Mouse (Mus musculus): Measurements from ENCODE around the gene Rfx3. TPM values are rescaled to one million over a fixed set of nuclear protein-coding genes. Genes with fewer than 3 reads are reported as not detected.

Gene Rfx3
- 12.1 and 13.3 TPM in 2 replicates for polyA plus RNA-seq (2015; fragmentation: Nextera tagmentation; extraction: Ambion mirVana)

DNA sequence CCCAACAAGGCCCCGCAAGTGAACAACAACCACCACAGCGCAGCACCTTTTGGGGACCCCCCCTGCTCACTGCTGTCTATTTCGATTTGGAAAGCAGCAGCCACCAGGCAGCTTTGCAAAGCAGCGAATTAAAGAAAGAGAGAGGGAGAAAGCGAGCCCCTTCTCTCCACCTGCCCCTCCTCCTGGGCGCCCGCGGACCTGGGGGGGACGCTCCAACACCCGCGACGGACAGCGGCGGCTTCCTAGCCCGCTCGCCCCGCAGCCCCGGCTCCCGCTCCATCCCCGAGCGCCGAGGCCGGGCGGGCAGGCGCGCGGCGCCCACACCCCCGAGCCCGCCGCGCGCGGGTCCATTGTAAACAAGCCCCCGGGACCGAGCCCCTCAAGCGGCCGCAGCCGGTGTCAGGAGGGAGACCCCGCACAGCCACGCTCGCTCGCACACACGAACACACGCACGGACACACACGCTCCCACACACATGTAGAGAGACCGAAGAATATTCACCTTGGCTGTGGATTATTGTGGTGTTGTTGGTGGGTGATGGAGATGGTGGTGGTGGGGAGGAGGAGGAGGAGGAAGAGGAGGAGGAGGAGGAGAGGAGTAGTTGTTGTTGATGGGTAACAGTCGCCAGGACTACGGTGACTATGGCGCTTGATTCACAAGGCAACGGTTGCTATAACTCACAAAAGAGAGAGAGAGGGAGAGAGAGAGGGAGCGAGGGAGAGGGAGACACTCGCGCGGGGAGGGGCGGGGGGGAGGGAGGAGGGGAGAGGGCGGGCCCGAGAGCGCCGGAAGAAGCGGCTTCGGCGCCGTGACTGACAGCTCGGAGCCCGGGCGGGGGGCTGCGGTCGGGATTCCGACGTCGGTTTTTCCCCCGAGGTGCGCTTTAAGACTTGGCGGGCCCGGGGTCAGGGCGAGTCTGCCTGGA is at the start of gene Rfx3:
Gene Rfx3, minus strand, starts transcription at position 696 of the 925 bp plus-strand sequence.
- 0% methylated on average over 73 of the region's 78 CpGs for WGBS
- peak; percentile 87 for ATAC-seq (ENCODE audit: low FRiP score, low read depth)
- no peaks in the 10 kb centered on the region for H3K9me3 ChIP-seq
- H3K27ac ChIP-seq = peak within 1 kb of the TSS; percentile 100
- H3K36me3 ChIP-seq = no peaks in the 10 kb centered on the region
- no peaks in the 10 kb centered on the region for H3K27me3 ChIP-seq
- H3K4me2 ChIP-seq (replicated peaks) = peak within 1 kb of the TSS; percentile 74
- peaks cover 4% of the 10 kb centered on the region for H3K4me1 ChIP-seq
- H3K4me3 ChIP-seq = peak within 1 kb of the TSS; percentile 97
- peak within 1 kb of the TSS; percentile 96 for H3K9ac ChIP-seq

GRCm38 (mm10) chr19:28052058-28052457 is 41.1 kb upstream of the Rfx3 start:
- no peak overlapping the region for H3K27ac ChIP-seq
- no peak for ATAC-seq (ENCODE audit: low FRiP score, low read depth)
- no peak overlapping the region for H3K9ac ChIP-seq
- H3K9me3 ChIP-seq = no peaks in the 10 kb centered on the region
- 80% methylated on average over 1 of the region's 1 CpGs for WGBS
- no peaks in the 10 kb centered on the region for H3K36me3 ChIP-seq
- H3K4me3 ChIP-seq = no peak overlapping the region
- H3K4me1 ChIP-seq = no peaks in the 10 kb centered on the region
- no peak overlapping the region for H3K4me2 ChIP-seq (replicated peaks)
- no peaks in the 10 kb centered on the region for H3K27me3 ChIP-seq

- H3K27me3 ChIP-seq = no peaks in the 10 kb centered on the region
- no peak overlapping the region for H3K27ac ChIP-seq
- WGBS = 88% methylated on average over 5 of the region's 5 CpGs
- H3K4me1 ChIP-seq = no peaks in the 10 kb centered on the region
- H3K9ac ChIP-seq = no peak overlapping the region
- H3K36me3 ChIP-seq = no peaks in the 10 kb centered on the region
- no peak for ATAC-seq (ENCODE audit: low FRiP score, low read depth)
- no peak overlapping the region for H3K4me2 ChIP-seq (replicated peaks)
- H3K9me3 ChIP-seq = no peaks in the 10 kb centered on the region
- H3K4me3 ChIP-seq = no peak overlapping the region
Observed at GRCm38 (mm10) chr19:28051571-28051970, 40.6 kb upstream of the Rfx3 start.

GRCm38 (mm10) chr19:28049280-28049679 is 38.3 kb upstream of the Rfx3 start:
- whole genome bisulfite sequencing = 88% methylated on average over 4 of the region's 4 CpGs
- H3K36me3 ChIP-seq = no peaks in the 10 kb centered on the region
- no peak overlapping the region for H3K4me3 ChIP-seq
- H3K4me2 ChIP-seq (replicated peaks) = no peak overlapping the region
- H3K9me3 ChIP-seq = no peaks in the 10 kb centered on the region
- no peak overlapping the region for H3K27ac ChIP-seq
- H3K27me3 ChIP-seq = no peaks in the 10 kb centered on the region
- ATAC-seq (ENCODE audit: low FRiP score, low read depth) = no peak
- no peak overlapping the region for H3K9ac ChIP-seq
- no peaks in the 10 kb centered on the region for H3K4me1 ChIP-seq

DNA sequence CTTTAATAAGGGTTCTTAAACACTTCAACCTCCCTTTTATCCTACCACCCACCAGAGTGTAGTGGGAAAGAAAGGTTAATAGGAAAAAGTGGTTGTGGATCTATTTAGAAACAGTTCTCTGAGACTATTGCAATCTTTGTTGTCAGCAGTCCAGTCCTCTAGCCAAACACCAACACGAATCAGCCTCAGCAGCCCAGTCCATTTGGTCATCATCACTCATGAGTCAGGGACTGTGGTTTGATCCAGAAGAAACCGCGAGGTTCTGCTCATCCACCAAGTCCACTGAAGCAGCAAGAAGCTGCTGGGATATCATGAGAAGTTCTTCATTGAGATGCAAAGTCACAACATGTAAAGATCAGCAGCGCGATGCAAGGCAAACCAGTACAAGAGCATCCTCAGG is 35.8 kb upstream of the Rfx3 start:
- Histone ChIP-seq H3K27me3 (no peaks in the 10 kb centered on the region), H3K9me3 (no peaks in the 10 kb centered on the region), H3K27ac (no peak overlapping the region), H3K36me3 (no peaks in the 10 kb centered on the region), H3K4me2 (replicated peaks) (no peak overlapping the region), H3K4me1 (no peaks in the 10 kb centered on the region), H3K4me3 (no peak overlapping the region), H3K9ac (no peak overlapping the region)
- 87% methylated on average over 5 of the region's 5 CpGs for WGBS
- ATAC-seq (ENCODE audit: low FRiP score, low read depth) = no peak

GRCm38 (mm10) chr19:28044950-28045349 is 34.0 kb upstream of the Rfx3 start:
- no peaks in the 10 kb centered on the region for H3K27me3 ChIP-seq
- no peak overlapping the region for H3K9ac ChIP-seq
- H3K4me3 ChIP-seq = no peak overlapping the region
- H3K27ac ChIP-seq = no peak overlapping the region
- WGBS = 78% methylated on average over 5 of the region's 5 CpGs
- H3K4me2 ChIP-seq (replicated peaks) = no peak overlapping the region
- no peaks in the 10 kb centered on the region for H3K4me1 ChIP-seq
- H3K9me3 ChIP-seq = no peaks in the 10 kb centered on the region
- no peaks in the 10 kb centered on the region for H3K36me3 ChIP-seq
- ATAC-seq (ENCODE audit: low FRiP score, low read depth) = no peak

DNA sequence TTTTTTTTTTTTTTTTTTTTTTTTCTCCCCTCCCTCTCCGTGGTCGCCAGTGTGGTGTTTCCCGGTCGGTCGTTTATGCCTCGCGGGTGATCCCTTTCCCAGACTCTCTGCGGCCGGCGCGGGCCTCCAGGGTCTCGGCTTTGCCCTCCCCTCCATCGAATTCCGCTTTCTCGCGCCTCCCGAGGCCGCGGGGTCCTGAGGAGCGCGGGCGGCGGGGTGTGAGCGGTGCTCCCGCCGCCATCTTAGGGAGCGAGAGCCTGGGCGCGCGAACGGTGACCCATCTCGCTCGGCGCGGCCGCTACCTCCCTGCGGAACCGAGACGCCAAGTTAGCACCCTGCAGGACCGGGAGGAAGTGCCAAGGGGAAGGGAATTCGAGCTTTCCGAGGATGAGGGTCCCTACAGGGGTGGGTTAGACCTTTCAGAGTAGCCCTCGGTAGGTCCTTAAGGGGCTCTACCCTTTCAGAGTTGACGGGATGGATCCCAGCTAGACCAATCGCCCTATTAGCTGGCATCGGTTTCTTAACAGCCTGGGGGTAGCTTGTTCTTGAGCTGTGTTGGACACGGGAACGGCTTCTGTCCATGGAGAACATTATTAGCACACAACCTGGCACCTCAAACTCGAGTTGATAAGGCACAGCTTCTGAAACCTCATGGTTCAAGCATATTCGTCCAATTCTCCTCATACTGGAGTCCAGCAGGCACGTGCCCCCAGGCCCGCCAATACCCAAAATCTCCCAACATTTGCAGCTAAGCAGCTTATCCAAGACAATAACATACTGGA is 943 bp upstream of the Rfx3 start:
- Histone ChIP-seq H3K9ac (peak overlapping the region; percentile 92), H3K4me1 (peaks cover 4% of the 10 kb centered on the region)
- under 1% methylated on average over 52 of the region's 52 CpGs for WGBS

GRCm38 (mm10) chr19:28011396-28011717 is 391 bp upstream of the Rfx3 start:
- WGBS = 0% methylated on average over 27 of the region's 30 CpGs
- Histone ChIP-seq H3K9ac (peak overlapping the region; percentile 96), H3K36me3 (no peaks in the 10 kb centered on the region), H3K4me2 (replicated peaks) (peak overlapping the region; percentile 69), H3K4me1 (peaks cover 4% of the 10 kb centered on the region), H3K27ac (peak overlapping the region; percentile 100), H3K27me3 (no peaks in the 10 kb centered on the region), H3K4me3 (peak overlapping the region; percentile 97), H3K9me3 (no peaks in the 10 kb centered on the region)
- ATAC-seq (ENCODE audit: low FRiP score, low read depth) = peak; percentile 99

More for the DNA sequence above, 943 bp upstream of the Rfx3 start:
- Histone ChIP-seq H3K4me2 (replicated peaks) (peak overlapping the region; percentile 74), H3K27ac (peak overlapping the region; percentile 100), H3K9me3 (no peaks in the 10 kb centered on the region), H3K4me3 (peak overlapping the region; percentile 97), H3K36me3 (no peaks in the 10 kb centered on the region), H3K27me3 (no peaks in the 10 kb centered on the region)
- ATAC-seq (ENCODE audit: low FRiP score, low read depth) = peak; percentile 66

DNA sequence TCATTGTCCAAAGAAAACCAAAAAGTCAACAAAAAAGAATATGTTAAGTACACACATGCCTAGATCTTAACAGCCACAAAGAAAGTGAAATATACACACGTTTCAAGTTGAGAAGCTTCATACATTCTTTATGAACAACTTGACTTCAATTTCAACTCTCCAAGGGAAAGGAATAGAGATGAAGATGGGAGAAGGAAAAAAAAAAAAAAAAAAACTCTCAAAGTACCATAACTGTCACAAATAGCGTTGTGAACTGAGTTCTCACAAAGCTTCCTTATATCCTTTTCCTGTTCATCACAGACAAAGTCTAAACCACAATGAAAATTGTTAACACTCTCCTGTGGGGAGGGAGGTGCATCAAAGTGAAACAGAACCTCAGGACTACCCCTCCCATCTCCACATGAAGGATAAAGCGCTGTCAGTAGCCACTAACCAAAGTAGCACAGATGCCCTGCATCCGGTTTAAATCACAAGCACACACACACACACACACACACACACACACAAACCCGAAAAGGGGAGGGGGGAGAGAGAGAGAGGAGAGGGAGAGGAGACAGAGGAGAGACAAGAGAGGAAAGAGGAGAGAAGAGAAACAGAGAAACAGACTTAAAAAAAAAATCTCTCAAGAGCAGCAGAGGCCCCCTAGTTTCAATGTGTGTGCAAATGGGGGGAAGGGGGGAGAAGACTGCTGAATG is 1.2 kb downstream of the Rfx3 start:
- WGBS = under 1% methylated on average over 5 of the region's 5 CpGs
- Histone ChIP-seq H3K4me3 (peak overlapping the region; percentile 97), H3K27ac (peak overlapping the region; percentile 100), H3K36me3 (no peaks in the 10 kb centered on the region), H3K27me3 (no peaks in the 10 kb centered on the region), H3K4me1 (peaks cover 4% of the 10 kb centered on the region), H3K4me2 (replicated peaks) (peak overlapping the region; percentile 69), H3K9me3 (no peaks in the 10 kb centered on the region), H3K9ac (peak overlapping the region; percentile 96)
- ATAC-seq (ENCODE audit: low FRiP score, low read depth) = no peak

DNA sequence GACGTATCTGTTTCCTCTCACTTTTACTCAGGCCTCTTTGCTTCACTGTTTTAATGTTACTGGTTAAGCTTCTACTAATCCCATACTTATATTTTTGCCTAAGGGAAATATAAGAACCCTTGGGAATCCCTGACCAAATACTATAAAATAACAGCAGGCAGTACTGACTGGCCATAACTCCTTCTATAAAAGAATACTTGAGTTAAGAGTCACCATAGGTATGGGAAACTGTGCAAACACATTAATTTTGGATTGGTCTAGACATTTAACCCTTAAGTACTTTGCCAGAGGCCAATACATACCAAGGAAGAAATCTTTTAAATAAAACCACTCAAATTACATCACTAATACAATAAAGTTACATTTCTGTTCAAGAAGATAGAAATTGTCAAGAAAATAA is 6.8 kb downstream of the Rfx3 start:
- no peak overlapping the region for H3K9ac ChIP-seq
- peaks cover 15% of the 10 kb centered on the region for H3K4me1 ChIP-seq
- H3K4me2 ChIP-seq (replicated peaks) = no peak overlapping the region
- no peak overlapping the region for H3K27ac ChIP-seq
- no peaks in the 10 kb centered on the region for H3K9me3 ChIP-seq
- ATAC-seq (ENCODE audit: low FRiP score, low read depth) = peak; percentile 54; the same call in 1 of the 2 replicates
- H3K36me3 ChIP-seq = no peaks in the 10 kb centered on the region
- 14% methylated on average over 1 of the region's 1 CpGs for WGBS
- H3K27me3 ChIP-seq = no peaks in the 10 kb centered on the region
- H3K4me3 ChIP-seq = no peak overlapping the region

DNA sequence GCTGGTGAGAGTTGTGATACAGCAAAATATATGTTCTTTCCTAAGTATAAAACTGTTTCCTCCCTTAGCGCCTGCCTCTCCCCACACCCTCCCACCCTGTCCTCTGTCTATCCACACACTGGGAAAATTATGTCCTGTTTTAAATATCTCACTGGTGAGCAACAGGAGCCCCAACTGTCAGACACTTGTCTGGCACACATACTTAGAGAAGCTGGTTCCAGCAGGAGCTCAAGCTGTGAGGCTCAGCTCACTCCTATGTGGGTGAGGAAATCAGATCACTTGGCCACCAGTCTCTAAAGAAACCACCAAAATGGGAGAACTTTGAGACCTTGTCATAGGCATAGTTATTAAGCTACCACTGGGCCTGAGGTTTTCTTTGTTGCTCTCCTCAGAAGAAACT is 7.5 kb downstream of the Rfx3 start:
- H3K27me3 ChIP-seq = no peaks in the 10 kb centered on the region
- no peak overlapping the region for H3K4me2 ChIP-seq (replicated peaks)
- ATAC-seq (ENCODE audit: low FRiP score, low read depth) = no peak
- no peak overlapping the region for H3K27ac ChIP-seq
- no peaks in the 10 kb centered on the region for H3K9me3 ChIP-seq
- H3K9ac ChIP-seq = no peak overlapping the region
- H3K4me1 ChIP-seq = peaks cover 15% of the 10 kb centered on the region
- H3K36me3 ChIP-seq = no peaks in the 10 kb centered on the region
- 43% methylated on average over 1 of the region's 1 CpGs for WGBS
- H3K4me3 ChIP-seq = no peak overlapping the region

GRCm38 (mm10) chr19:28002708-28003107 is 8.3 kb downstream of the Rfx3 start:
- Histone ChIP-seq H3K27me3 (no peaks in the 10 kb centered on the region), H3K27ac (no peak overlapping the region), H3K4me2 (replicated peaks) (no peak overlapping the region), H3K36me3 (no peaks in the 10 kb centered on the region), H3K4me3 (no peak overlapping the region), H3K9me3 (no peaks in the 10 kb centered on the region), H3K4me1 (peaks cover 15% of the 10 kb centered on the region), H3K9ac (no peak overlapping the region)
- ATAC-seq (ENCODE audit: low FRiP score, low read depth) = no peak
- WGBS = 59% methylated on average over 3 of the region's 3 CpGs

Data from limb, embryonic 13.5 days (tissue).